Mouse (Mus musculus) CH12.LX (cell line): ENCODE data around the gene Exoc3l2. TPM values are rescaled to one million over a fixed set of nuclear protein-coding genes. Genes with fewer than 3 reads are reported as not detected.
A peak's percentile ranks its signal among the peaks of the same experiment; 100 is the strongest.

Source experiments
- DNase-seq: peaks from one replicate; pipeline ENCODE4 v3.0.0-alpha.2; 2013; ENCODE audit errors: extremely low read depth
- H3K27ac ChIP-seq: 2 replicates; pipeline ENCODE4 v1.5.1; 2012; ENCODE audit warnings: low read depth, mild to moderate bottlenecking, control low read depth, moderate library complexity; ENCODE audit not compliant: insufficient read depth
- H3K27me3 ChIP-seq: replicated peaks from 2 replicates; pipeline ENCODE3; 2012; ENCODE audit warnings: inconsistent platforms
- H3K36me3 ChIP-seq, 2 experiments: replicated peaks in 1 of 2; 2 replicates each; pipeline versions ENCODE3 to v1.6.1; 2012; ENCODE audit warnings: inconsistent platforms in 1 of 2, low read length in 1 of 2, mild to moderate bottlenecking in 1 of 2, mixed read lengths in 1 of 2, moderate library complexity in 1 of 2; ENCODE audit not compliant: control insufficient read depth in 1 of 2, insufficient read depth in 1 of 2
- H3K4me1 ChIP-seq, 2 experiments: 2 replicates each; pipeline ENCODE4 v1.6.1; 2012; ENCODE audit warnings: inconsistent platforms in 1 of 2, moderate library complexity in 1 of 2; ENCODE audit not compliant: insufficient read depth in 2 of 2, control insufficient read depth in 1 of 2
- H3K4me2 ChIP-seq: 2 replicates; pipeline ENCODE4 v1.6.1; 2012; ENCODE audit warnings: low read depth, mild to moderate bottlenecking, control low read depth; ENCODE audit not compliant: poor library complexity, insufficient read depth, severe bottlenecking
- H3K4me3 ChIP-seq, 3 experiments: fragments of 150-350 bp in 1 of 3; sonication (generic) in 1 of 3; replicated peaks in 1 of 3; 2 replicates each; pipeline versions ENCODE3 to v1.5.1; 2011 to 2012; ENCODE audit warnings: low read depth in 2 of 3, low read length in 2 of 3, mild to moderate bottlenecking in 2 of 3, moderate library complexity in 2 of 3, control low read depth in 1 of 3, improper control_type of control experiment in 1 of 3, inconsistent platforms in 1 of 3, mixed read lengths in 1 of 3; ENCODE audit not compliant: poor library complexity in 1 of 3
- H3K79me2 ChIP-seq: replicated peaks from 2 replicates; pipeline ENCODE4 v1.6.1; 2012; ENCODE audit warnings: mild to moderate bottlenecking, moderate library complexity; ENCODE audit not compliant: control insufficient read depth, poor library complexity, insufficient read depth, severe bottlenecking; ENCODE audit errors: extremely low read depth
- H3K9ac ChIP-seq: 2 replicates; pipeline ENCODE4 v1.6.1; 2012; ENCODE audit warnings: low read depth, mild to moderate bottlenecking, control low read depth, moderate library complexity; ENCODE audit not compliant: insufficient read depth
- H3K9me3 ChIP-seq: replicated peaks from 2 replicates; pipeline ENCODE3; 2012; ENCODE audit warnings: low read length, inconsistent platforms, mixed read lengths
- BHLHE40 ChIP-seq: IDR thresholded peaks from 2 replicates; pipeline ENCODE4 v1.6.1; 2011; ENCODE audit warnings: mild to moderate bottlenecking, low read depth, low read length, improper control_type of control experiment
- CTCF ChIP-seq, 2 experiments: IDR thresholded peaks in 1 of 2; conservative IDR thresholded peaks in 1 of 2; 2 replicates each; pipeline ENCODE4 v1.5.1; 2011 to 2012; ENCODE audit warnings: low read depth in 2 of 2, low read length in 2 of 2, improper control_type of control experiment in 1 of 2, inconsistent platforms in 1 of 2, mild to moderate bottlenecking in 1 of 2, moderate library complexity in 1 of 2
- E2F4 ChIP-seq: IDR thresholded peaks from 2 replicates; pipeline ENCODE4 v1.6.1; 2011; ENCODE audit warnings: low read depth, low read length, improper control_type of control experiment; ENCODE audit not compliant: insufficient replicate concordance
- ELF1 ChIP-seq: IDR thresholded peaks from 2 replicates; pipeline ENCODE4 v1.6.1; 2014; ENCODE audit warnings: low read depth, mild to moderate bottlenecking, inconsistent platforms, low read length, improper control_type of control experiment
- EP300 ChIP-seq: IDR thresholded peaks from 2 replicates; pipeline ENCODE4 v1.6.1; 2011; ENCODE audit warnings: low read length, improper control_type of control experiment
- ETS1 ChIP-seq: conservative IDR thresholded peaks from 2 replicates; pipeline ENCODE4 v1.6.1; 2012; ENCODE audit warnings: low read depth, mild to moderate bottlenecking, inconsistent platforms, low read length, improper control_type of control experiment, moderate library complexity
- GABPA ChIP-seq: IDR thresholded peaks from 2 replicates; pipeline ENCODE4 v1.6.1; 2012; ENCODE audit warnings: low read depth, low read length, improper control_type of control experiment, inconsistent platforms; ENCODE audit not compliant: insufficient replicate concordance
- HCFC1 ChIP-seq: IDR thresholded peaks from 2 replicates; pipeline ENCODE4 v1.6.1; 2012; ENCODE audit warnings: low read depth, mild to moderate bottlenecking, inconsistent platforms, low read length, improper control_type of control experiment
- JUN ChIP-seq: IDR thresholded peaks from 2 replicates; pipeline ENCODE4 v1.6.1; 2011; ENCODE audit warnings: low read depth, mild to moderate bottlenecking, low read length, improper control_type of control experiment, moderate library complexity; ENCODE audit not compliant: insufficient read depth
- KAT2A ChIP-seq: IDR thresholded peaks from 2 replicates; pipeline ENCODE4 v1.6.1; 2012; ENCODE audit warnings: low read length, improper control_type of control experiment, inconsistent platforms; ENCODE audit not compliant: insufficient replicate concordance
- MAZ ChIP-seq: IDR thresholded peaks from 2 replicates; pipeline ENCODE4 v1.6.1; 2012; ENCODE audit warnings: low read depth, mild to moderate bottlenecking, inconsistent platforms, low read length, improper control_type of control experiment, moderate library complexity
- MEF2A ChIP-seq: IDR thresholded peaks from 2 replicates; pipeline ENCODE4 v1.6.1; 2014; ENCODE audit warnings: low read depth, mild to moderate bottlenecking, inconsistent platforms, low read length, improper control_type of control experiment, borderline replicate concordance
- MXI1 ChIP-seq: IDR thresholded peaks from 2 replicates; pipeline ENCODE4 v1.6.1; 2011; ENCODE audit warnings: mild to moderate bottlenecking, low read depth, low read length, improper control_type of control experiment
- NELFE ChIP-seq: IDR thresholded peaks from 2 replicates; pipeline ENCODE4 v1.6.1; 2011; ENCODE audit warnings: low read depth, low read length, improper control_type of control experiment
- NRF1 ChIP-seq: IDR thresholded peaks from 2 replicates; pipeline ENCODE4 v1.6.1; 2014; ENCODE audit warnings: low read depth, mild to moderate bottlenecking, inconsistent platforms, low read length, improper control_type of control experiment, moderate library complexity
- PAX5 ChIP-seq: IDR thresholded peaks from 2 replicates; pipeline ENCODE4 v1.6.1; 2012; ENCODE audit warnings: low read length, inconsistent platforms, mixed read lengths
- POLR2A ChIP-seq: IDR thresholded peaks from 2 replicates; pipeline ENCODE4 v1.6.1; 2011; ENCODE audit warnings: low read depth, mild to moderate bottlenecking, improper control_type of control experiment, low read length
- SIN3A ChIP-seq: IDR thresholded peaks from 2 replicates; pipeline ENCODE4 v1.6.1; 2012; ENCODE audit warnings: low read length, improper control_type of control experiment, inconsistent platforms
- TBP ChIP-seq: conservative IDR thresholded peaks from 2 replicates; pipeline ENCODE4 v1.6.1; 2011; ENCODE audit warnings: low read depth, low read length, improper control_type of control experiment
- TCF12 ChIP-seq: IDR thresholded peaks from 2 replicates; pipeline ENCODE4 v1.6.1; 2014; ENCODE audit warnings: low read depth, mild to moderate bottlenecking, inconsistent platforms, low read length, improper control_type of control experiment
- UBTF ChIP-seq: IDR thresholded peaks from 2 replicates; pipeline ENCODE4 v1.6.1; 2012; ENCODE audit warnings: low read depth, mild to moderate bottlenecking, inconsistent platforms, low read length, improper control_type of control experiment, moderate library complexity
- USF1 ChIP-seq: IDR thresholded peaks from 2 replicates; pipeline ENCODE4 v1.6.1; 2014; ENCODE audit warnings: low read depth, mild to moderate bottlenecking, inconsistent platforms, low read length, improper control_type of control experiment
- ZC3H11A ChIP-seq: IDR thresholded peaks from 2 replicates; pipeline ENCODE4 v1.6.1; 2012; ENCODE audit warnings: low read depth, mild to moderate bottlenecking, inconsistent platforms, low read length, improper control_type of control experiment
- dilution Hi-C: fragments of 300-500 bp; cut with MboI; formaldehyde crosslinking; loops from 2 replicates; pipeline ENCODE4 v1.14.3; 2020; ENCODE audit warnings: low sequenced_read_pairs; ENCODE audit not compliant: extremely low pct_unique_long_range_greater_than_20kb, extremely low pct_ligation_motif_present
- in situ Hi-C: fragments of 300-500 bp; cut with MboI; formaldehyde crosslinking; loops from 3 replicates; pipeline ENCODE4 v1.14.3; 2019; ENCODE audit warnings: low sequenced_read_pairs, low pct_ligation_motif_present, low pct_unique_long_range_greater_than_20kb, mixed read lengths
- polyA plus RNA-seq: library from polyadenylated mRNA; unstranded; fragments of >175 nt; gene quantifications from 2 replicates; pipeline ENCODE4 v1.2.1, GENCODE M21; 2012; ENCODE audit warnings: low read depth; ENCODE audit not compliant: insufficient read length
- total RNA-seq, 2 experiments: library from RNA; depleted of rRNA; stranded (reverse); fragments of 300-350 nt in 1 of 2; fragments of >200 nt in 1 of 2; gene quantifications; 2 replicates each; pipeline ENCODE4 v1.2.3; 2012 to 2014

Gene Exoc3l2
- total and polyA plus RNA-seq, 3 experiments = 0.08 TPM; not detected in 2

GRCm38 (mm10) chr7:19457414-19458071 lies 5.6 kb upstream of the Exoc3l2 start:
- peaks cover 9% of the 10 kb centered on the region for H3K27me3 ChIP-seq
- TF ChIP-seq NRF1 = no peak
- TF ChIP-seq ETS1 = no peak
- TF ChIP-seq EP300 = no peak
- no peak for TF ChIP-seq USF1
- TF ChIP-seq, all 38 proteins: peak for 0
- Histone ChIP-seq H3K9ac (peak overlapping the region; percentile 89), H3K4me3 (peak overlapping the region; percentile 71 to 88 (median 78)), H3K79me2 (peaks cover 4% of the 10 kb centered on the region; the same call in 1 of the 2 replicates), H3K4me1 (peaks cover 5 to 27% of the 10 kb centered on the region in 2 experiments), H3K9me3 (no peaks in the 10 kb centered on the region), H3K4me2 (peak overlapping the region; percentile 79), H3K27ac (no peak overlapping the region), H3K36me3 (peaks cover 0 to 27% of the 10 kb centered on the region in 2 experiments)
- dilution Hi-C loops = no loop called here
- in situ Hi-C loops = no loop called here
- DNase-seq = no peak

- DNase-seq = peak; percentile 55
- dilution Hi-C loops = no loop called here
- no peak overlapping the region for H3K27ac ChIP-seq
Observed at GRCm38 (mm10) chr7:19458072-19458486, 5.1 kb upstream of the Exoc3l2 start.

More at GRCm38 (mm10) chr7:19458072-19458486, 5.1 kb upstream of the Exoc3l2 start:
- TF ChIP-seq PAX5 (no peak), E2F4 (no peak), USF1 (no peak), GABPA (no peak), ELF1 (peak; percentile 60; the same call in 1 of the 2 replicates), NRF1 (no peak), JUN (no peak), CTCF (conservative IDR thresholded peaks at IDR 0.05 in 1 of 2, IDR thresholded peaks at IDR 0.05 in 1 of 2; ENCODE audit: low read depth in 2 of 2, low read length in 2 of 2) (peak in 1 of 2 experiments; percentile 48; a peak in 2 of 4 replicates), MEF2A (0 out of 2 replicates have a peak, but pooled peaks have one; percentile 13), EP300 (no peak), HCFC1 (peak; percentile 46; the same call in 1 of the 2 replicates), ZC3H11A (no peak), KAT2A (no peak), POLR2A (no peak), TBP (no peak), UBTF (0 out of 2 replicates have a peak, but pooled peaks have one; percentile 59), MAZ (peak; percentile 74), MXI1 (no peak), TCF12 (no peak), SIN3A (0 out of 2 replicates have a peak, but pooled peaks have one; percentile 39), NELFE (no peak), BHLHE40 (no peak)
- Histone ChIP-seq H3K4me1 (peaks cover 5 to 27% of the 10 kb centered on the region in 2 experiments), H3K9ac (peak overlapping the region; percentile 89), H3K4me2 (peak overlapping the region; percentile 79), H3K4me3 (peak overlapping the region; percentile 71 to 88 (median 78)), H3K27me3 (peaks cover 10% of the 10 kb centered on the region), H3K79me2 (peaks cover 4% of the 10 kb centered on the region; the same call in 1 of the 2 replicates), H3K36me3 (peaks cover 0 to 26% of the 10 kb centered on the region in 2 experiments), H3K9me3 (no peaks in the 10 kb centered on the region)
- in situ Hi-C loops = no loop called here
